9 mouse cellular contexts compared by ENCODE assay signal in genomic region chr12:72461894-72462530, GRCm38 (mm10). TPM values are rescaled to one million over a fixed set of nuclear protein-coding genes. Genes with fewer than 3 reads are reported as not detected.
DNase-seq lines count a peak whose midpoint lies in the region; ATAC-seq and TF ChIP-seq lines count a peak whose summit lies in the region.
"Had no signal": no experiment of that assay in that cellular context is flagged by ENCODE, and none has a peak within 500 bp of the region (broad histone marks: within the 10 kb centered on the region; RNA-seq: fewer than 3 reads in every experiment).

No protein-coding gene starts in this region.

- peaks cover 5% of the 10 kb centered on the region; the same call in 1 of the 2 replicates for H3K4me1 ChIP-seq in G1E (ENCODE audit: insufficient read depth, low read depth, low read length)
- H3K4me1 ChIP-seq in intestine, embryonic 15.5 days (replicated peaks), result no peaks in the 10 kb centered on the region
- no peaks in the 10 kb centered on the region for H3K4me1 ChIP-seq in liver, embryonic 13.5 days (replicated peaks)
- no peaks in the 10 kb centered on the region for H3K4me1 ChIP-seq in neural tube, embryonic 13.5 days (replicated peaks)

- peak; percentile 62 for DNase-seq in CD4-positive helper T cell, adult 2 months (ENCODE audit: low read depth, low spot score)
- DNase-seq in G1E (ENCODE audit: low spot score), result peak; percentile 28
- DNase-seq in cerebellum, adult 11-12 months, result peak; percentile 22
- peak; percentile 51 for DNase-seq in gastrocnemius, adult 2 months
- DNase-seq in liver, embryonic 13.5 days, result peak; percentile 21
- DNase-seq in yolk sac, embryonic 10.5 days (ENCODE audit: low spot score), result peak; percentile 31

- H3K36me3 ChIP-seq in G1E (replicated peaks), result no peaks in the 10 kb centered on the region
- H3K36me3 ChIP-seq in intestine, embryonic 15.5 days, result no peaks in the 10 kb centered on the region
- no peaks in the 10 kb centered on the region for H3K36me3 ChIP-seq in liver, embryonic 13.5 days
- H3K36me3 ChIP-seq in neural tube, embryonic 13.5 days, result 0 out of 2 replicates have a peak, but pooled peaks cover 6% of the 10 kb centered on the region
- H3K36me3 ChIP-seq: limb, embryonic 15.5 days had no signal

- peaks cover 2% of the 10 kb centered on the region; the same call in 1 of the 2 replicates for H3K27me3 ChIP-seq in G1E (ENCODE audit: insufficient read depth, low read length)
- no peaks in the 10 kb centered on the region for H3K27me3 ChIP-seq in intestine, embryonic 15.5 days (replicated peaks)
- no peaks in the 10 kb centered on the region for H3K27me3 ChIP-seq in liver, embryonic 13.5 days
- no peaks in the 10 kb centered on the region for H3K27me3 ChIP-seq in neural tube, embryonic 13.5 days
- H3K27me3 ChIP-seq: limb, embryonic 15.5 days had no signal

- TF ChIP-seq CTCF in G1E (IDR thresholded peaks at IDR 0.05; ENCODE audit: low read depth, low read length), result 0 out of 2 replicates have a peak, but pooled peaks have one; percentile 59
- TF ChIP-seq CTCF in gastrocnemius, adult 2 months (IDR thresholded peaks at IDR 0.05), result peak; percentile 73

- intact Hi-C loops in gastrocnemius, adult 2 months (cut with DNase I), result loop anchor here (5.0 kb wide), 4 partner anchors 55 to 515 kb away; no protein-coding TSS in a partner anchor

- no peak overlapping the region for H3K27ac ChIP-seq in gastrocnemius, adult 2 months
- no peak overlapping the region for H3K27ac ChIP-seq in intestine, embryonic 15.5 days
- no peak overlapping the region for H3K27ac ChIP-seq in liver, embryonic 13.5 days
- H3K27ac ChIP-seq in neural tube, embryonic 13.5 days (replicated peaks), result no peak overlapping the region
- H3K27ac ChIP-seq: limb, embryonic 15.5 days had no signal

- H3K4me3 ChIP-seq in G1E (ENCODE audit: low read depth, low read length), result no peak overlapping the region
- peak overlapping the region; percentile 43; the same call in 1 of the 2 replicates for H3K4me3 ChIP-seq in gastrocnemius, adult 2 months
- no peak overlapping the region for H3K4me3 ChIP-seq in intestine, embryonic 15.5 days (replicated peaks)
- no peak overlapping the region for H3K4me3 ChIP-seq in liver, embryonic 13.5 days (replicated peaks)
- no peak overlapping the region for H3K4me3 ChIP-seq in neural tube, embryonic 13.5 days
- H3K4me3 ChIP-seq: limb, embryonic 15.5 days had no signal

- H3K9ac ChIP-seq in intestine, embryonic 15.5 days, result no peak overlapping the region
- no peak overlapping the region for H3K9ac ChIP-seq in liver, embryonic 13.5 days
- no peak overlapping the region for H3K9ac ChIP-seq in neural tube, embryonic 13.5 days
- H3K9ac ChIP-seq: limb, embryonic 15.5 days had no signal

- no peak overlapping the region for H3K4me2 ChIP-seq in intestine, embryonic 15.5 days (replicated peaks)
- H3K4me2 ChIP-seq in liver, embryonic 13.5 days, result 0 out of 2 replicates have a peak overlapping the region, but pooled peaks have one; percentile 21
- 0 out of 2 replicates have a peak overlapping the region, but pooled peaks have one; percentile 4 for H3K4me2 ChIP-seq in neural tube, embryonic 13.5 days
- H3K4me2 ChIP-seq: limb, embryonic 15.5 days had no signal

- ATAC-seq in G1E (ENCODE audit: extremely low read depth, insufficient number of reproducible peaks, low FRiP score, poor library complexity, severe bottlenecking), result peak; percentile 54
- 0 out of 2 replicates have a peak, but pooled peaks have one; percentile 66 for ATAC-seq in intestine, embryonic 15.5 days
- ATAC-seq in liver, embryonic 13.5 days (ENCODE audit: low read depth), result no peak
- ATAC-seq in neural tube, embryonic 13.5 days (ENCODE audit: low read depth), result peak; percentile 43; the same call in 1 of the 2 replicates

- H3K9me3 ChIP-seq in G1E (replicated peaks), result no peaks in the 10 kb centered on the region
- H3K9me3 ChIP-seq in intestine, embryonic 15.5 days, result no peaks in the 10 kb centered on the region
- H3K9me3 ChIP-seq in liver, embryonic 13.5 days (replicated peaks), result no peaks in the 10 kb centered on the region
- H3K9me3 ChIP-seq in neural tube, embryonic 13.5 days, result no peaks in the 10 kb centered on the region
- H3K9me3 ChIP-seq: limb, embryonic 15.5 days had no signal

- 46% methylated on average over 5 of the region's 5 CpGs for WGBS in intestine, embryonic 15.5 days
- WGBS in liver, embryonic 13.5 days (ENCODE audit: insufficient replicate concordance), result 38% methylated on average over 5 of the region's 5 CpGs
- 46% methylated on average over 5 of the region's 5 CpGs for WGBS in neural tube, embryonic 13.5 days

RNA-seq across cellular contexts. Expression of gene Lrrc9, which starts 20.3 kb away (rescaled TPM):
- not detected in 2 replicates for total RNA-seq in G1E (2014; fragmentation: Nextera tagmentation)
- total RNA-seq in G1E (2017), result 0.16 and 0.58 TPM in 2 replicates
- polyA plus RNA-seq in G1E (2012), result not detected in 2 replicates
- total RNA-seq in gastrocnemius, adult 2 months (2021), result under 1 TPM in 1 of 2 experiments, not detected in 1; 0.10 TPM
- polyA plus RNA-seq in intestine, embryonic 15.5 days (2015; fragmentation: Nextera tagmentation; extraction: Ambion mirVana), result 0.21 and 0.33 TPM in 2 replicates
- 0.25 and 0.35 TPM in 2 replicates for polyA plus RNA-seq in liver, embryonic 13.5 days (2015; fragmentation: Nextera tagmentation; extraction: Ambion mirVana)
- polyA plus RNA-seq in neural tube, embryonic 13.5 days (2015; fragmentation: Nextera tagmentation; extraction: Ambion mirVana), result 3.4 and 4.1 TPM in 2 replicates

RNA-seq across cellular contexts. Expression of gene Rtn1, which starts 53.2 kb away (rescaled TPM):
- not detected in 2 replicates for total RNA-seq in G1E (2014; fragmentation: Nextera tagmentation)
- total RNA-seq in G1E (2017), result 0.44 and 0.46 TPM in 2 replicates
- not detected in 2 replicates for polyA plus RNA-seq in G1E (2012)
- total RNA-seq in gastrocnemius, adult 2 months (2021), result 1 to 10 TPM; 1.3 to 2.3 TPM
- polyA plus RNA-seq in intestine, embryonic 15.5 days (2015; fragmentation: Nextera tagmentation; extraction: Ambion mirVana), result 72.9 and 74.5 TPM in 2 replicates
- polyA plus RNA-seq in liver, embryonic 13.5 days (2015; fragmentation: Nextera tagmentation; extraction: Ambion mirVana), result 2.1 and 2.9 TPM in 2 replicates
- 1,998 and 2,137 TPM in 2 replicates for polyA plus RNA-seq in neural tube, embryonic 13.5 days (2015; fragmentation: Nextera tagmentation; extraction: Ambion mirVana)

Comparison
In these comparisons a context has a peak if more than half of its experiments do, and no peak if none do; other contexts are left out.
1. RNA of gene Rtn1, which starts 53.2 kb away (polyA plus RNA-seq): 1,998 to 2,137 TPM in neural tube, embryonic 13.5 days; 72.9 to 74.5 TPM in intestine, embryonic 15.5 days, 2.1 to 2.9 TPM in liver, embryonic 13.5 days and not detected in G1E; every median in the first group is over 10 times any median in the second.
2. Peak in every context shown above with its lines, with median percentiles within 50 percentile points of each other: DNase-seq.